Mouse (Mus musculus): Measurements from ENCODE around the gene Nif3l1. TPM values are rescaled to one million over a fixed set of nuclear protein-coding genes. Genes with fewer than 3 reads are reported as not detected.

Nif3l1 gene
- polyA plus RNA-seq, 1 experiment = 36.3 TPM

- Histone ChIP-seq H3K27ac (ENCODE audit: insufficient read depth, low read length) (no peak overlapping the region), H3K4me3 (ENCODE audit: insufficient read depth, low read length) (no peak overlapping the region), H3K4me1 (ENCODE audit: control insufficient read depth, insufficient read depth, low read length) (no peaks in the 10 kb centered on the region)
- TF ChIP-seq POLR2A (IDR thresholded peaks at IDR 0.05; ENCODE audit: low read depth, low read length) (no peak), CTCF (IDR thresholded peaks at IDR 0.05; ENCODE audit: borderline replicate concordance, insufficient read depth, low read length) (no peak)
Measured at GRCm38 (mm10) chr1:58410776-58411175, 34.2 kb upstream of the Nif3l1 start.

DNA sequence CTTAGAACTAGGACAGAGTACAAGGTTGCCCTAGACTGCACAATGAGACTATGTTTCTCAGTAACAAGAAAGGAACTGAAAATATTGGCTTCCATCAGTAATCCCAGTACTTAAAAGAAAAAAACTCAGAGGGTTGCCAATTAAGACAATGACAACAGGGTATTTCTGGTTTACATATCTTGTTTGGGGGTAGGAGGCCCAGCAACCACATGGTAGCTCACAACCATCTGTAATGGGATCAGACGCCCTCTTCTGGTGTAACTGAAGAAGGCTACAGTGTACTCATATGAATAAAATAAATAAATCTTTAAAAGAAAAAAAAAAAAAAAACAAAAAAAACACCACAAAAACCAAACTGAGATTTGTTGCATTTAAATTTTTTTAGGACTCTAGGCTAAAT is 29.5 kb upstream of the Nif3l1 start:
- Histone ChIP-seq H3K27ac (ENCODE audit: insufficient read depth, low read length) (no peak overlapping the region), H3K4me3 (ENCODE audit: insufficient read depth, low read length) (no peak overlapping the region), H3K4me1 (ENCODE audit: control insufficient read depth, insufficient read depth, low read length) (no peaks in the 10 kb centered on the region; the same call in 1 of the 2 replicates)
- no peak for TF ChIP-seq POLR2A (IDR thresholded peaks at IDR 0.05; ENCODE audit: low read depth, low read length)
- TF ChIP-seq CTCF (IDR thresholded peaks at IDR 0.05; ENCODE audit: borderline replicate concordance, insufficient read depth, low read length) = no peak

DNA sequence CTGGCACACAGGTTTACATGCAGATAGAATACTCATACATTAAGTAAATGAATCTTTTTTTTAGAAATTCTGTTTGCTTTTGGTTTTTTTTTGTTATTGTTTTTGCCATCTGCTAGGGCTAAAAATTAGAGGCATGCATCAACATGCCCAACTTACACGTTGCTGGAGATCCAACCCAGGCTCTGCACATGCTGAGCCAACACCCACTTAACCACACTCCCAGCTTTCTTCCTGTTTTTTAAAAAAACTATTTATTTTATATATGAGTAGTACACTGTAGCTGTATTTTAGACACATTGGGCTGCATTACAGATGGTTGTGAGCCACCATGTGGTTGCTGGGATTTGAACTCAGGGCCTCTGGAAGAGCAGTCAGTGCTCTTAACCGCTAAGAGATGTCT is 28.9 kb upstream of the Nif3l1 start:
- Histone ChIP-seq H3K27ac (ENCODE audit: insufficient read depth, low read length) (no peak overlapping the region), H3K4me1 (ENCODE audit: control insufficient read depth, insufficient read depth, low read length) (no peaks in the 10 kb centered on the region; the same call in 1 of the 2 replicates), H3K4me3 (ENCODE audit: insufficient read depth, low read length) (no peak overlapping the region)
- TF ChIP-seq POLR2A (IDR thresholded peaks at IDR 0.05; ENCODE audit: low read depth, low read length) = no peak
- no peak for TF ChIP-seq CTCF (IDR thresholded peaks at IDR 0.05; ENCODE audit: borderline replicate concordance, insufficient read depth, low read length)

DNA sequence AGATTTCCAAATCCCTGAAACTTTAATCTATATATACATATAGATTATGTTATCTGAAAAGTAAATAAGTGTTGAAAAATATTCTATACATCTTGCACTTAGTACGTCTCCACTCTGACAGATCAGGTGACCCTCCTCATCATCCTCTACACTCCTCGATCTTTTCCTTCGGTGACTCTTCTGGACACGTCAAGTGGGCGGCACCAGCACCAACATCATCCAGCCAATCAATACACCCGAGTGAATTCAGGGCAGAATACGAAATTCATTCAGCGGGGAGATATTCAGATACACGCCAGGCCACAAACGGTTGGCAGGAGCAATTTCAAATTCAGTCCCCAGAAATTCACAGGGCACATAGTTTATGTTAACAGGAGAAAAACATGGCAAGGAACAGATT is 24.9 kb upstream of the Nif3l1 start:
- Histone ChIP-seq H3K27ac (ENCODE audit: insufficient read depth, low read length) (no peak overlapping the region), H3K4me1 (ENCODE audit: control insufficient read depth, insufficient read depth, low read length) (no peaks in the 10 kb centered on the region; the same call in 1 of the 2 replicates), H3K4me3 (ENCODE audit: insufficient read depth, low read length) (no peak overlapping the region)
- no peak for TF ChIP-seq CTCF (IDR thresholded peaks at IDR 0.05; ENCODE audit: borderline replicate concordance, insufficient read depth, low read length)
- no peak for TF ChIP-seq POLR2A (IDR thresholded peaks at IDR 0.05; ENCODE audit: low read depth, low read length)

DNA sequence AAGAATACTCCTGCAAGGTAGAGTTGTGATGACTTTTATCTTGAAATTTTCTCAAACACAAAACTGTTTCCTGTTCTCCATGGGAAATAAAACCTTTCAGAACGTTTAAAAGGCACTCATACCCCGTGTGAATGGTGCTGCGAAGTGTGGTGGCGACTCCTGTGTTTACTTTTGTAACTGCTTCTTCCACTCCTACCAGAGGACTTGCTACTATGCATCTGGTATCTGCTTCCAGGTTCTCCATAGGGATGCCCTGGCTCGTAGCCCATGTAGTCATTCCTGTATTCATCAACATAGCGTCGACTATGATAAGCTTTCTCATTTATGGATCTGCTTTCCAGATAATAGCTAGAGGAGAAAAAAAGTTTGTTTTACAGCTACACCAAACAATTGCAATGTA is 24.0 kb upstream of the Nif3l1 start:
- TF ChIP-seq POLR2A (IDR thresholded peaks at IDR 0.05; ENCODE audit: low read depth, low read length) (no peak), CTCF (IDR thresholded peaks at IDR 0.05; ENCODE audit: borderline replicate concordance, insufficient read depth, low read length) (no peak)
- no peak overlapping the region for H3K4me3 ChIP-seq (ENCODE audit: insufficient read depth, low read length)
- H3K27ac ChIP-seq (ENCODE audit: insufficient read depth, low read length) = no peak overlapping the region
- no peaks in the 10 kb centered on the region; the same call in 1 of the 2 replicates for H3K4me1 ChIP-seq (ENCODE audit: control insufficient read depth, insufficient read depth, low read length)

DNA sequence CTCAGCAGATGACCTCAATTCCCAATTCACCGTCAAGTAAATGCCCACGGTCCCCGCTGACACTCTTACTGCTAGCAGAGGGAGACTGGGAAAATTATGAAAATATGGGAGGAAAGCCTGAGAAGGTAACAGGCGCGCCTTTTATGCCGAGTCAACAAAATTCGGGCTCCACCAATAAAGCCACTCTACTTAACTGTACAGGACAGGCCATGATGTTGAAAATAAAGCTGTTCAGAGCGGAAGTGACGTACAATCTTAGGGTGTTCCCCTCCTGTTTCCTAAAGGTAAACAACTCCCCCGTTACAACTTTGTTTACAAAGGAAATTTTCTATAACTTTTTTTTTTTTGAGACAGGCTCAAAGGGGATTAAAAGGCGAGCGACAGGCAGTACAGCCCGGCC is 22.1 kb upstream of the Nif3l1 start:
- TF ChIP-seq POLR2A (IDR thresholded peaks at IDR 0.05; ENCODE audit: low read depth, low read length) = no peak
- no peak for TF ChIP-seq CTCF (IDR thresholded peaks at IDR 0.05; ENCODE audit: borderline replicate concordance, insufficient read depth, low read length)
- Histone ChIP-seq H3K27ac (ENCODE audit: insufficient read depth, low read length) (no peak overlapping the region), H3K4me1 (ENCODE audit: control insufficient read depth, insufficient read depth, low read length) (no peaks in the 10 kb centered on the region; the same call in 1 of the 2 replicates), H3K4me3 (ENCODE audit: insufficient read depth, low read length) (peak overlapping the region; percentile 97)

DNA sequence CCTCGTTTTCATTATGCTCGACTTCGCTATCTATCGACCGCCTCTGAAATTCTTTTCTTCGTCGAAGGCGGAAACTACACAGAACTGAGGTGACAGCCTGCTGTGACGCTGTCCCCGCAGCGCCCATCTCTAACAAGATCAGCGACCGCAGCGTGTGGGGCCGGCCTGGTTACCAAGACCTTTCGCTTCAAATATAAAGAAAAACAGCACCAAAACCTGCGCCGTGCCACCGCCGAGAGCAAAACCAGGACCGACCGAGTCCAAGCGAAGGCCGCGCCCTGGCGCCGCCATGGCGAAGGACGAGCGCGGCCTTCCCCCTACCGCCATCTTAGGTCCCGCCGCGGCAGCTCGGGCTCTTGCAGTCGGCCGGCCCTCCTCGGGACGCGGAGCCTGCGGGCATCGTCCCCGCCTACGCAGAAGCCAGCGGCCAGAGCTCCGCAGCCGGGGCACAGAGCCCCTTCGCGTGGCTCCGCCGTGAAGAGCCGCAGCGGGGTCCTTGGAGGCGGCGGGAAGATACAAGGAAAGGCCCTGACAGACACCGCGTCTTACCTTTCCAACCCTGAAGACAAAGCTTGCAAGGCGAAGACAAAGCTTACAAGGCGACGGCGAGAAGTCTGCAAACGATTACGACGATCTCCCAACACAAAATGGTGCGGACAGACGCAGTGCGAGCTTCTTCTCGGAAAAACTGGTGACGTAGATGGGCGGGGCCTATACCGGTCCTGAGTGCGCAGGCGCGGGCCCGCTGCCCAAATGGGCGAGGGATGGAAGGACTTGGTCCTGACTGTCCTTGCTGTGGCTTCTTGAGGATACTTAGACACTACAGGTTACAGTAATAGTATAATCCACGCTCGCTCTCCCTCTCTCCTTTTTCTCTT is 21.3 kb upstream of the Nif3l1 start, which contains the start of gene Clk1:
Gene Clk1 (minus strand): TSS at position 696 of the 878 bp plus-strand sequence.
- H3K4me1 ChIP-seq (ENCODE audit: control insufficient read depth, insufficient read depth, low read length) = no peaks in the 10 kb centered on the region
- TF ChIP-seq CTCF (IDR thresholded peaks at IDR 0.05; ENCODE audit: borderline replicate concordance, insufficient read depth, low read length) = no peak
- TF ChIP-seq POLR2A (IDR thresholded peaks at IDR 0.05; ENCODE audit: low read depth, low read length) = peak; percentile 100
- peak within 1 kb of the TSS; percentile 95 for H3K27ac ChIP-seq (ENCODE audit: insufficient read depth, low read length)
- H3K4me3 ChIP-seq (ENCODE audit: insufficient read depth, low read length) = peak within 1 kb of the TSS; percentile 97

GRCm38 (mm10) chr1:58424551-58424950 is 20.4 kb upstream of the Nif3l1 start:
- Histone ChIP-seq H3K27ac (ENCODE audit: insufficient read depth, low read length) (no peak overlapping the region), H3K4me1 (ENCODE audit: control insufficient read depth, insufficient read depth, low read length) (no peaks in the 10 kb centered on the region), H3K4me3 (ENCODE audit: insufficient read depth, low read length) (no peak overlapping the region)
- TF ChIP-seq POLR2A (IDR thresholded peaks at IDR 0.05; ENCODE audit: low read depth, low read length) (no peak), CTCF (IDR thresholded peaks at IDR 0.05; ENCODE audit: borderline replicate concordance, insufficient read depth, low read length) (no peak)

DNA sequence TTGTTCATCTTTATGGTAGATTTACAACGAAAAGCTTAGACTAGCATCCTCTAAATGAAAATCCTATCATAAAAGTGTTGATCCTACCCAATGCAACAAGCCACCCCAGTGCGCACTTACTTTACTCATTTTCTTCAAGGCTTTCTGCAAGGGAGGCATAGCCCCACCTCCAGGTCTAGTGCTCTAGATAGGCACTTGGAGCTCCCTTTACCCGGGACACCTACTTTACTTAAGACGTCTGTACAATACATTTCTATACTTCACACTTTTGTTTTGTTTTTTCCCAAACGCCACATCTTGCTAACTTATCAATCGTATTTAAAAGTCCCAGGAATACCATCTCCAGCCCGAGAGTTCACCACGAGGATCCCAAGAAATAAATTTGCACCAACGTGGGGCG is 260 bp upstream of the Nif3l1 start:
- TF ChIP-seq CTCF (IDR thresholded peaks at IDR 0.05; ENCODE audit: borderline replicate concordance, insufficient read depth, low read length) (no peak), POLR2A (IDR thresholded peaks at IDR 0.05; ENCODE audit: low read depth, low read length) (no peak)
- Histone ChIP-seq H3K4me3 (ENCODE audit: insufficient read depth, low read length) (peak overlapping the region; percentile 67), H3K27ac (ENCODE audit: insufficient read depth, low read length) (peak overlapping the region; percentile 77), H3K4me1 (ENCODE audit: control insufficient read depth, insufficient read depth, low read length) (peaks cover 6% of the 10 kb centered on the region; the same call in 1 of the 2 replicates)

DNA sequence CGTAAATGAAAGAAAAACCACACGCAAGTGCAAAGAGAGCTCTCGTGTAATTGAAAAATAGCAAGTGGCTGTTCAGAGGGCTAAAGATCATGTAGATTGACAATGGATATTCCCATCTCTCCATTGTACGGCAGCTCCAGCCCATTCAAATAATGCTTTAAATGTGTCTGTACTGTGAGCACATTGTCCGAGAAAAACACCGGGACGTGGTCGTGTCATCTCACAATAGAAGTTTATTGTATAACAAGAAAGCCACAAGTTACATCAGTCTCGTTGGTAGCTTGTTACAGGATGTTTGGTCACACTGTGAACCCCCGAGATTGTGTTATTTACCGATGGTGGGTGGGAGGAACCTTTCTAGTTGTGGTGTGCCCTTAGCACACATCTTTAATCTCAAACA is 910 bp downstream of the Nif3l1 start:
- TF ChIP-seq CTCF (IDR thresholded peaks at IDR 0.05; ENCODE audit: borderline replicate concordance, insufficient read depth, low read length) (no peak), POLR2A (IDR thresholded peaks at IDR 0.05; ENCODE audit: low read depth, low read length) (no peak)
- Histone ChIP-seq H3K27ac (ENCODE audit: insufficient read depth, low read length) (peak overlapping the region; percentile 55), H3K4me1 (ENCODE audit: control insufficient read depth, insufficient read depth, low read length) (peaks cover 6% of the 10 kb centered on the region; the same call in 1 of the 2 replicates), H3K4me3 (ENCODE audit: insufficient read depth, low read length) (peak overlapping the region; percentile 77)
